Mouse (Mus musculus) neural tube, embryonic 14.5 days (tissue): Measurements from ENCODE around the gene Unk. TPM values are rescaled to one million over a fixed set of nuclear protein-coding genes. Genes with fewer than 3 reads are reported as not detected.
"Not testable (repeated sequence)": the region's sequence is repeated elsewhere in the genome, so short reads cannot be mapped to it uniquely, and the experiment has no call there.

Source experiments
- ATAC-seq: fragments of 200-750 bp; cut with Nextera tagmentation; 2 replicates; pipeline ENCODE4 v1.8.0; 2017; ENCODE audit warnings: low read depth, mild to moderate bottlenecking, moderate TSS enrichment, moderate library complexity
- H3K27ac ChIP-seq: fragments of 300-500 bp; sonication (generic); 2 replicates; pipeline ENCODE4 v1.5.1; 2014; ENCODE audit warnings: low read depth, mild to moderate bottlenecking, control low read depth, low read length, moderate library complexity, mixed read lengths
- H3K27me3 ChIP-seq: fragments of 300-500 bp; sonication (generic); 2 replicates; pipeline ENCODE4 v1.6.1; 2014; ENCODE audit warnings: low read length; ENCODE audit not compliant: control insufficient read depth, insufficient read depth
- H3K36me3 ChIP-seq: fragments of 300-500 bp; sonication (generic); 2 replicates; pipeline ENCODE4 v1.6.1; 2014; ENCODE audit warnings: low read length, mixed read lengths; ENCODE audit not compliant: control insufficient read depth, insufficient read depth
- H3K4me1 ChIP-seq: fragments of 300-500 bp; sonication (generic); 2 replicates; pipeline ENCODE4 v1.6.1; 2014; ENCODE audit warnings: low read length; ENCODE audit not compliant: control insufficient read depth, insufficient read depth
- H3K4me2 ChIP-seq: fragments of 300-500 bp; sonication (generic); 2 replicates; pipeline ENCODE4 v1.6.1; 2014; ENCODE audit warnings: mild to moderate bottlenecking, low read depth, low read length, control low read depth
- H3K4me3 ChIP-seq: fragments of 300-500 bp; sonication (generic); 2 replicates; pipeline ENCODE4 v1.5.1; 2014; ENCODE audit warnings: low read depth, low read length, control low read depth, mixed read lengths
- H3K9ac ChIP-seq: fragments of 300-500 bp; sonication (generic); replicated peaks from 2 replicates; pipeline ENCODE4 v1.6.1; 2014; ENCODE audit warnings: low read depth, mild to moderate bottlenecking, control low read depth, low read length, mixed read lengths
- H3K9me3 ChIP-seq: fragments of 300-500 bp; sonication (generic); 2 replicates; pipeline ENCODE4 v1.6.1; 2016; ENCODE audit warnings: low read length; ENCODE audit not compliant: control insufficient read depth
- whole genome bisulfite sequencing: fragments of 180-500 bp; shearing (Covaris S2); extraction: QIAGEN DNeasy Blood & Tissue Kit; methylation state at CpG from one replicate; pipeline ENCODE4 v1.1.7; 2014; 5-methylcytosine and 5-hydroxymethylcytosine counted together
- polyA plus RNA-seq: library from polyadenylated mRNA; unstranded; fragments of >200 nt; fragmentation: Nextera tagmentation; extraction: Ambion mirVana; gene quantifications from 2 replicates; pipeline ENCODE4 v1.2.1, GENCODE M21; 2014

Unk gene
- polyA plus RNA-seq, 1 experiment from 2014 or later = 29.1 TPM

GRCm38 (mm10) chr11:116018867-116019266 is 11.3 kb upstream of the Unk start:
- not testable (repeated sequence) for H3K9ac ChIP-seq, H3K27ac ChIP-seq, H3K4me3 ChIP-seq, H3K27me3 ChIP-seq, H3K9me3 ChIP-seq, ATAC-seq, H3K4me2 ChIP-seq
- 94% methylated on average over 4 of the region's 4 CpGs for WGBS
- H3K36me3 ChIP-seq = peaks cover 16% of the 10 kb centered on the region; the same call in 1 of the 2 replicates
- H3K4me1 ChIP-seq = peaks cover 14% of the 10 kb centered on the region

GRCm38 (mm10) chr11:116019360-116019791 is 10.7 kb upstream of the Unk start:
- H3K9me3 ChIP-seq = no peaks in the 10 kb centered on the region
- peaks cover 16% of the 10 kb centered on the region; the same call in 1 of the 2 replicates for H3K36me3 ChIP-seq
- no peak overlapping the region for H3K4me3 ChIP-seq
- peaks cover 14% of the 10 kb centered on the region for H3K4me1 ChIP-seq
- H3K27me3 ChIP-seq = no peaks in the 10 kb centered on the region
- 30% methylated on average over 1 of the region's 1 CpGs for WGBS
- no peak overlapping the region for H3K9ac ChIP-seq
- no peak overlapping the region for H3K4me2 ChIP-seq
- no peak overlapping the region for H3K27ac ChIP-seq
- no peak for ATAC-seq

- 80% methylated on average over 2 of the region's 2 CpGs for WGBS
- H3K27ac ChIP-seq = no peak overlapping the region
- no peak overlapping the region for H3K4me2 ChIP-seq
- peaks cover 16% of the 10 kb centered on the region; the same call in 1 of the 2 replicates for H3K36me3 ChIP-seq
- H3K9ac ChIP-seq = no peak overlapping the region
- no peak for ATAC-seq
- no peak overlapping the region for H3K4me3 ChIP-seq
- no peaks in the 10 kb centered on the region for H3K9me3 ChIP-seq
- H3K4me1 ChIP-seq = peaks cover 14% of the 10 kb centered on the region
- no peaks in the 10 kb centered on the region for H3K27me3 ChIP-seq
Observed at GRCm38 (mm10) chr11:116019976-116020411, 10.1 kb upstream of the Unk start.

- Histone ChIP-seq H3K27me3 (no peaks in the 10 kb centered on the region), H3K27ac (no peak overlapping the region), H3K4me2 (no peak overlapping the region), H3K9ac (no peak overlapping the region), H3K4me1 (peaks cover 14% of the 10 kb centered on the region), H3K4me3 (no peak overlapping the region), H3K36me3 (peaks cover 16% of the 10 kb centered on the region; the same call in 1 of the 2 replicates), H3K9me3 (no peaks in the 10 kb centered on the region)
- WGBS = 46% methylated on average over 1 of the region's 1 CpGs
- no peak for ATAC-seq
Observed at GRCm38 (mm10) chr11:116020519-116020922, 9.6 kb upstream of the Unk start.

GRCm38 (mm10) chr11:116021328-116022220 is 8.5 kb upstream of the Unk start:
- H3K9ac ChIP-seq = 0 out of 2 replicates have a peak overlapping the region, but pooled peaks have one; percentile 11
- WGBS = 83% methylated on average over 6 of the region's 6 CpGs
- no peak overlapping the region for H3K27ac ChIP-seq

GRCm38 (mm10) chr11:116022256-116022780 is 7.8 kb upstream of the Unk start:
- H3K27me3 ChIP-seq = no peaks in the 10 kb centered on the region
- H3K4me3 ChIP-seq = peak overlapping the region; percentile 40
- H3K9me3 ChIP-seq = no peaks in the 10 kb centered on the region
- peak overlapping the region; percentile 84 for H3K4me2 ChIP-seq
- 63% methylated on average over 4 of the region's 4 CpGs for WGBS
- no peak for ATAC-seq
- H3K4me1 ChIP-seq = peaks cover 14% of the 10 kb centered on the region
- no peak overlapping the region for H3K27ac ChIP-seq
- peaks cover 16% of the 10 kb centered on the region; the same call in 1 of the 2 replicates for H3K36me3 ChIP-seq
- peak overlapping the region; percentile 50; the same call in 1 of the 2 replicates for H3K9ac ChIP-seq

More at GRCm38 (mm10) chr11:116021328-116022220, 8.5 kb upstream of the Unk start:
- ATAC-seq = no peak
- peaks cover 16% of the 10 kb centered on the region; the same call in 1 of the 2 replicates for H3K36me3 ChIP-seq
- H3K9me3 ChIP-seq = no peaks in the 10 kb centered on the region
- peaks cover 14% of the 10 kb centered on the region for H3K4me1 ChIP-seq
- H3K27me3 ChIP-seq = no peaks in the 10 kb centered on the region
- peak overlapping the region; percentile 40 for H3K4me3 ChIP-seq
- peak overlapping the region; percentile 84 for H3K4me2 ChIP-seq

- Histone ChIP-seq H3K4me1 (peaks cover 14% of the 10 kb centered on the region), H3K9ac (peak overlapping the region; percentile 100), H3K4me2 (peak overlapping the region; percentile 84), H3K27ac (peak overlapping the region; percentile 100), H3K4me3 (peak overlapping the region; percentile 99), H3K36me3 (peaks cover 16% of the 10 kb centered on the region; the same call in 1 of the 2 replicates)
- not testable (repeated sequence) for ATAC-seq, H3K9me3 ChIP-seq, H3K27me3 ChIP-seq
- WGBS = 6% methylated on average over 18 of the region's 18 CpGs
Observed at GRCm38 (mm10) chr11:116023074-116023770, 6.9 kb upstream of the Unk start.

- Histone ChIP-seq H3K4me1 (peaks cover 14% of the 10 kb centered on the region), H3K27ac (peak overlapping the region; percentile 100), H3K9me3 (no peaks in the 10 kb centered on the region), H3K27me3 (no peaks in the 10 kb centered on the region), H3K4me2 (peak overlapping the region; percentile 41), H3K4me3 (peak overlapping the region; percentile 99), H3K9ac (peak overlapping the region; percentile 100), H3K36me3 (peaks cover 16% of the 10 kb centered on the region; the same call in 1 of the 2 replicates)
- ATAC-seq = peak; percentile 62
- WGBS = under 1% methylated on average over 47 of the region's 57 CpGs
Observed at GRCm38 (mm10) chr11:116023771-116024355, 6.3 kb upstream of the Unk start.
